Mouse (Mus musculus): ENCODE data around the gene Atl1. TPM values are rescaled to one million over a fixed set of nuclear protein-coding genes. Genes with fewer than 3 reads are reported as not detected.

Atl1 gene
- total and polyA plus RNA-seq, 2 experiments from 2014 or later, result 132 to 156 TPM

DNA sequence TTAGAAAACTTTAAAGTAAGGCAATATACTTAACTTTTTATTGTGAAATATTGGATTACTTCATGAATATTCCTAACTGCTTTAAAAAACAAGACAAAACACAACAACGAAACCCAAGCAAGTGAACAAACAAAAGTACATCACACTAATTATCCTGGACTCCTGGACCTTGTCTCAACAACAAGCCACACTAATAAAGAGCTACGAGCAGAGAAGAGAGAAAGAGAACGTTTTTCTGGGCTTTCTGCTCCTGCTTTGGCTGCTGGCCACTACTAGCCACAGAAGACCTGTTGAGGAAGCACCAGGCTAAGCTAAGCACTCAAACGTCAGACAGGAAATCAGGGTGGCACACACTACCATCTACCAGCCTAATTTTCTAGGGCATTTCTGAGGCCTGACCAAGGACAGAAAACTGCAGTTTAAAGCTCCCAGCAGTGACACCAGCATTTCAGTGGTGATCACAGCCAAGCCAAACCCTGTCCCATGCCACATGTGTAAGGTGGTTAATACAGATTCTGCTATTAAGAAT is 28.2 kb upstream of the Atl1 start:
- H3K4me3 ChIP-seq (ENCODE audit: low read depth, low read length), result no peak overlapping the region
- H3K27me3 ChIP-seq (ENCODE audit: insufficient read depth, low read length), result no peaks in the 10 kb centered on the region
- 0 out of 2 replicates have a peak, but pooled peaks cover 8% of the 10 kb centered on the region for H3K36me3 ChIP-seq (ENCODE audit: insufficient read depth)
- no peak overlapping the region for H3K27ac ChIP-seq (ENCODE audit: low read depth, low read length)
- 19% methylated on average over 4 of the region's 4 CpGs for WGBS
- H3K9ac ChIP-seq, result no peak overlapping the region
- H3K4me1 ChIP-seq (ENCODE audit: insufficient read depth), result no peaks in the 10 kb centered on the region
- no peak for DNase-seq
- ATAC-seq, result no peak
- TF ChIP-seq CTCF (IDR thresholded peaks at IDR 0.05; ENCODE audit: low read depth), result no peak
- H3K4me2 ChIP-seq (ENCODE audit: low read depth), result no peak overlapping the region
- H3K9me3 ChIP-seq (ENCODE audit: low read length), result no peaks in the 10 kb centered on the region

DNA sequence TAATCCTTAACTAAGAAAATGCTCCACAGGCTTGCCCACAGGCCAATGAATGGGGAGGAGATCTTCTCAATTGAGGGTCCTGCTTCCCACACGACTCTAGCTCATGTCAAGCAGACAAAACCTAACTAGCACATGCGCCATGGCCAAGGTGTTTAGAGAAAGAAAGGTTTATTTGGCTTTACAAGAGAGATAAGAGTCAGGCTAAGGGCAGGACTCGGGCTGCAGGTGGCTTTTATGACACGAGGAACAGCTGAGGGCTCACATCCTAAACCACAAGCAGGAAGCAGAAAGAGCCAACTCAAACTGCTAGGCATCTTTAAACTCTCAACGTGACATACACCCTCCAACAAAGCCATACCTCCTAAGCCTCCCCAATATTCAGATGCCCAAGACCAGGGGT is 25.1 kb upstream of the Atl1 start:
- ATAC-seq, result no peak
- WGBS, result 88% methylated on average over 5 of the region's 5 CpGs
- no peak overlapping the region for H3K4me3 ChIP-seq (ENCODE audit: low read depth, low read length)
- H3K9me3 ChIP-seq (ENCODE audit: low read length), result no peaks in the 10 kb centered on the region
- H3K36me3 ChIP-seq (ENCODE audit: insufficient read depth), result peaks cover 13% of the 10 kb centered on the region; the same call in 1 of the 2 replicates
- H3K4me2 ChIP-seq (ENCODE audit: low read depth), result no peak overlapping the region
- H3K27ac ChIP-seq (ENCODE audit: low read depth, low read length), result no peak overlapping the region
- no peak for DNase-seq
- no peaks in the 10 kb centered on the region for H3K27me3 ChIP-seq (ENCODE audit: insufficient read depth, low read length)
- H3K9ac ChIP-seq, result no peak overlapping the region
- TF ChIP-seq CTCF (IDR thresholded peaks at IDR 0.05; ENCODE audit: low read depth), result no peak
- H3K4me1 ChIP-seq (ENCODE audit: insufficient read depth), result no peaks in the 10 kb centered on the region

DNA sequence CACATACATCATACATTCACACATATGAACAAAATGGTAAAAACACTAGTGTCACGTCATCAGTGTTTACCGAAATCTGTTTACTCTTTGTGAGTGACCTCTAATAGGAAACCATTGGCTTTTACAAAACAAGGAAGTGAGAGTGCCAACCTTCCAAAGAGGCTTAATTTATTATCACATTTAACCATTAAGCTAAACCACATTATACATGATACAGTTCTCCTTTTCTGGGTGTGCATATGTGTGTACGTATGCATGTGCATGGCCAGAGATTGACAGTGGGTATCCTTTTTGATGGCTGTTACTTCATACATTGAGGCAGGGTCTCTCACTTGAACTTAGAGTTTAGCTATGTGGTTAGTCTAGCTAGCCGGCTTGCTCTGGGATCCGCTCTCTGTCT is 20.8 kb upstream of the Atl1 start:
- no peak overlapping the region for H3K4me2 ChIP-seq (ENCODE audit: low read depth)
- WGBS, result 96% methylated on average over 5 of the region's 5 CpGs
- no peaks in the 10 kb centered on the region for H3K4me1 ChIP-seq (ENCODE audit: insufficient read depth)
- no peak overlapping the region for H3K9ac ChIP-seq
- H3K27me3 ChIP-seq (ENCODE audit: insufficient read depth, low read length), result no peaks in the 10 kb centered on the region
- ATAC-seq (no peak), DNase-seq (no peak)
- H3K27ac ChIP-seq (ENCODE audit: low read depth, low read length), result no peak overlapping the region
- no peak overlapping the region for H3K4me3 ChIP-seq (ENCODE audit: low read depth, low read length)
- peaks cover 7% of the 10 kb centered on the region; the same call in 1 of the 2 replicates for H3K36me3 ChIP-seq (ENCODE audit: insufficient read depth)
- no peak for TF ChIP-seq CTCF (IDR thresholded peaks at IDR 0.05; ENCODE audit: low read depth)
- no peaks in the 10 kb centered on the region for H3K9me3 ChIP-seq (ENCODE audit: low read length)

DNA sequence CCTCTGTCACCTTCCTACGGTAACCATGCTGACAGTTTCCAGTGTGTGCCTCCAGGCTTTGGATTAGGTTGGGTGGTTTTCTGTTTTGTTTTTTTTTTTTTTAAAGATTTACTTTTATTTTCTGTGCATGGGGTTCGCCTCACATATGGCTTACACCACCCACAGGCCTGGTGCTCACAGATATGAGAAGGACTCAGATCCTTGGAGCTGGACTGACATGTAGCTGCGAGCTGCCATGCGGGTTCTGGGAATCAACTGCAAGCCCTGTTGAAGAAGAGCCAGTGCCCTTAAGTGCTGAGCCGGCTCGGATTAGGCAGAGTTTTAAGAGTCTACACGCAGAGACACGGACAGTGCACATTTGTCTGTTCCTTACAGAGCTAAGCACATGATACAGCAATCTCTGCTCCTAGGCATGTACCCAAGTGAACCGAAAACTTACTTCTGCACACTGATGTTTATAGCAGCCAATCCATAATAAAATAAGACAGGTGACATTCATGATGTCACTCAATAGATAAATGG is 14.5 kb upstream of the Atl1 start:
- ATAC-seq (no peak), DNase-seq (no peak)
- 0 out of 2 replicates have a peak, but pooled peaks cover 3% of the 10 kb centered on the region for H3K36me3 ChIP-seq (ENCODE audit: insufficient read depth)
- no peaks in the 10 kb centered on the region for H3K27me3 ChIP-seq (ENCODE audit: insufficient read depth, low read length)
- WGBS, result 89% methylated on average over 9 of the region's 9 CpGs
- no peak overlapping the region for H3K4me3 ChIP-seq (ENCODE audit: low read depth, low read length)
- H3K27ac ChIP-seq (ENCODE audit: low read depth, low read length), result no peak overlapping the region
- H3K9me3 ChIP-seq (ENCODE audit: low read length), result no peaks in the 10 kb centered on the region
- TF ChIP-seq CTCF (IDR thresholded peaks at IDR 0.05; ENCODE audit: low read depth), result no peak
- no peak overlapping the region for H3K9ac ChIP-seq
- no peaks in the 10 kb centered on the region; the same call in 1 of the 2 replicates for H3K4me1 ChIP-seq (ENCODE audit: insufficient read depth)
- no peak overlapping the region for H3K4me2 ChIP-seq (ENCODE audit: low read depth)

DNA sequence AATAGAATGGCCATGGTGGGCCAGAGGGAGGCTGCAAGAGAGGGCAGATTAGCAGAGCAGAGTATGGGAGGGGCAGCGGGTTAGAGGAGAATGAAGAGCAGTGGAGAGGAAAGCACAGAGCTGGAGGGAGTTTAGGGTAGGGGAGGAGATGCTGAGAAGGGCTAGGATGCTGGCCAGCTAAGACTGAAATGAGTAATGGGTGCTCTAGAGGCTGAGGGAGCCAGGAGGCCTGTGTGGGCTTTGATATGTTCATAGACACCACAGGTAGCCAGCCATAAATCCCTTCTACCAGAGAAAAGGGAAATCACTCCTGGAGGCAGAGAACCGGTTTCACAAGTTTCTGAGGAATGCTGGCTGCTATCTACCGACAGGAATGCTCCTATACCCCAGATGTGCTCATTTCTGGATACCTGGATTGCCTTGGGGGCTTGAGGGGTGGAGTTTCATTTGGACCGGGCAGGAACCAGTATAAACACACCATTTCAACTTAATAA is 13.2 kb upstream of the Atl1 start:
- DNase-seq (no peak), ATAC-seq (peak; percentile 58)
- H3K36me3 ChIP-seq (ENCODE audit: insufficient read depth), result no peaks in the 10 kb centered on the region
- no peaks in the 10 kb centered on the region; the same call in 1 of the 2 replicates for H3K4me1 ChIP-seq (ENCODE audit: insufficient read depth)
- no peaks in the 10 kb centered on the region for H3K9me3 ChIP-seq (ENCODE audit: low read length)
- no peak overlapping the region for H3K27ac ChIP-seq (ENCODE audit: low read depth, low read length)
- no peak for TF ChIP-seq CTCF (IDR thresholded peaks at IDR 0.05; ENCODE audit: low read depth)
- no peak overlapping the region for H3K9ac ChIP-seq
- 19% methylated on average over 4 of the region's 4 CpGs for WGBS
- H3K4me3 ChIP-seq (ENCODE audit: low read depth, low read length), result no peak overlapping the region
- H3K27me3 ChIP-seq (ENCODE audit: insufficient read depth, low read length), result no peaks in the 10 kb centered on the region
- H3K4me2 ChIP-seq (ENCODE audit: low read depth), result no peak overlapping the region

DNA sequence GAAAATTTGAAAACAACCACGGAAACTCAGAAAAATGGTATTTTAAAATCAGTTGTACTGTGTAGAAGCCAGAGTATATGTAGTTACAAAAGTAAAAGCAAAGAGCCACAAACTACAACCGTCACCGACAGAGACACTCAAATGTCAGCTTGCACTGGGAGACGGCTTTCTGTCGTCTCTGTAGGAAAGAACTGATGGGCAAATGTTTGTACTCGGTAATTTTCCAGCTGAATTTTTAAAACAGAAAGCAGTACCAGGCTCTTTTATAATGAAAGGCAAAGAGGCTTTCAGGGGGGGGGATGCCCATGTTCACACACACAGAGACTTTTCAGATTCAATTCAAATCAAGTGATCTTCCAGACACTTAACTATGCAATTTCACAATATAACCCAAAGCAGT is 12.7 kb upstream of the Atl1 start:
- Histone ChIP-seq H3K4me3 (ENCODE audit: low read depth, low read length) (no peak overlapping the region), H3K4me1 (ENCODE audit: insufficient read depth) (no peaks in the 10 kb centered on the region; the same call in 1 of the 2 replicates), H3K27ac (ENCODE audit: low read depth, low read length) (0 out of 2 replicates have a peak overlapping the region, but pooled peaks have one; percentile 9), H3K36me3 (ENCODE audit: insufficient read depth) (no peaks in the 10 kb centered on the region), H3K4me2 (ENCODE audit: low read depth) (no peak overlapping the region), H3K9ac (no peak overlapping the region), H3K9me3 (ENCODE audit: low read length) (no peaks in the 10 kb centered on the region), H3K27me3 (ENCODE audit: insufficient read depth, low read length) (no peaks in the 10 kb centered on the region)
- no peak for DNase-seq
- TF ChIP-seq CTCF (IDR thresholded peaks at IDR 0.05; ENCODE audit: low read depth), result no peak
- WGBS, result 14% methylated on average over 6 of the region's 6 CpGs
- ATAC-seq, result no peak

DNA sequence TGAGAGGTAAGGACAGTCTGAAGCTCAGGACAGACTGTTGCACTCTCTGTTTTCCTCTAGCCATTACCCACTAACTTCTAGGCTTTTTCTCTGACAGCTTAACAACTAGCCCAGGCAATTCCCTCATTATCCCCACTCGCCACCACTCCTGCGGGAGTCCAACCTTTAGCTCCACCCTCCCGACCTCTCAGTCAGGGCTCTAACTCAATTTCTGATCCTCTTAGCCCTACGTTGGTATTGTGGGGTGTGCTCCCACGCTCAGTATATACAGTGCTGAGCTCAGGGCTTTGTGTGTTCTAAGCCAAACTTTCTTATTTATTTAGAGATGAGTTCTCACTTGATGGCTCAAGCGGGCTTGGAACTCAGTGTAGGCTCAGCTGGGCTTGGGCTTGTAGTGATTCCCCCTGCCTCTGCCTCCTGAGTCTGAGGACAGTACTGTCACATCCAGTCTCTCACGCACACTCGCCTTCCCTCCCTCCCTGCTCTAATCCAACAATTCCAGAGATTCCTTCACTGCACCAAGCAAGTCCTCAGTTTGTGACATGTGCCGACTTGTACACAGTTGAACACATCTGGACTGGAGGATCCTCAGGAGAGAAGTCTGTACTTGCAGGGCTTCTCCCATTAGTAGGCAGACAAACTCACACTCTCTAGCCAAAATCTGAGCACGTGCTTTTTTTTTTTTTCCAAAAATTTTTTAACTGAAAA is 11.1 kb upstream of the Atl1 start:
- no peak for TF ChIP-seq CTCF (IDR thresholded peaks at IDR 0.05; ENCODE audit: low read depth)
- Histone ChIP-seq H3K9ac (no peak overlapping the region), H3K27me3 (ENCODE audit: insufficient read depth, low read length) (no peaks in the 10 kb centered on the region), H3K9me3 (ENCODE audit: low read length) (no peaks in the 10 kb centered on the region), H3K27ac (ENCODE audit: low read depth, low read length) (no peak overlapping the region), H3K4me2 (ENCODE audit: low read depth) (no peak overlapping the region), H3K4me1 (ENCODE audit: insufficient read depth) (no peaks in the 10 kb centered on the region; the same call in 1 of the 2 replicates), H3K4me3 (ENCODE audit: low read depth, low read length) (no peak overlapping the region), H3K36me3 (ENCODE audit: insufficient read depth) (no peaks in the 10 kb centered on the region)
- DNase-seq (no peak), ATAC-seq (no peak)
- 29% methylated on average over 10 of the region's 10 CpGs for WGBS

Measured in forebrain, postnatal 0 days (tissue).